Comparison of ENCODE assay signal across 19 mouse cellular contexts in genomic region chr13:38638694-38639093, GRCm38 (mm10). TPM values are rescaled to one million over a fixed set of nuclear protein-coding genes. Genes with fewer than 3 reads are reported as not detected.
A peak's percentile ranks its signal among the peaks of the same experiment; 100 is the strongest.
DNase-seq lines count a peak whose midpoint lies in the region; ATAC-seq and TF ChIP-seq lines count a peak whose summit lies in the region.
"Had no signal": no experiment of that assay in that cellular context is flagged by ENCODE, and none has a peak within 500 bp of the region (broad histone marks: within the 10 kb centered on the region; RNA-seq: fewer than 3 reads in every experiment).

No protein-coding gene starts in this region.

- H3K79me2 ChIP-seq in MEL (ENCODE audit: control insufficient read depth, insufficient read depth, low read length, poor library complexity) (no peaks in the 10 kb centered on the region; the same call in 1 of the 2 replicates), myocyte (ENCODE audit: control insufficient read depth, insufficient read depth) (no peaks in the 10 kb centered on the region)

- TF ChIP-seq POLR2A in MEL (IDR thresholded peaks at IDR 0.05; ENCODE audit: control insufficient read depth in 1 of 2, insufficient read depth in 1 of 2, low read depth in 1 of 2, low read length in 2 of 2, poor library complexity in 1 of 2): no peak
- TF ChIP-seq POLR2A in myocyte (IDR thresholded peaks at IDR 0.05; ENCODE audit: insufficient read length, low read depth): no peak

- TF ChIP-seq EP300 in MEL (IDR thresholded peaks at IDR 0.05; ENCODE audit: low read depth in 1 of 2, low read length in 2 of 2): no peak

- H3K9me3 ChIP-seq in megakaryocyte, embryonic 14.5 days: no peaks in the 10 kb centered on the region
- no peaks in the 10 kb centered on the region for H3K9me3 ChIP-seq in MEL (replicated peaks; ENCODE audit: insufficient read depth, low read length)

- no peak overlapping the region for H3ac ChIP-seq in myocyte (ENCODE audit: control insufficient read depth, insufficient read length)

- H3K27ac ChIP-seq in MEL (ENCODE audit: control insufficient read depth, low read depth, low read length): no peak overlapping the region

- no peaks in the 10 kb centered on the region for H3K27me3 ChIP-seq in megakaryocyte, embryonic 14.5 days (replicated peaks)
- H3K27me3 ChIP-seq in MEL (ENCODE audit: control insufficient read depth in 1 of 2, insufficient read depth in 2 of 2, low read length in 2 of 2): no peaks in the 10 kb centered on the region
- no peaks in the 10 kb centered on the region for H3K27me3 ChIP-seq in myocyte (ENCODE audit: control insufficient read depth, insufficient read depth, insufficient read length)
- H3K27me3 ChIP-seq: CH12.LX, Patski had no signal

- ATAC-seq in megakaryocyte, adult 5-6 weeks (ENCODE audit: poor library complexity, severe bottlenecking): no peak
- ATAC-seq: activated CD4-positive, CD25-positive, alpha-beta regulatory T cell, adult 4 months; CD4-positive, CD25-positive, alpha-beta regulatory T cell, adult 4 months; Patski had no signal

- DNase-seq in MEL (ENCODE audit: low read depth, low spot score): no peak
- no peak for DNase-seq in retina, postnatal 1 day
- no peak for DNase-seq in frontal cortex, adult 2 months (ENCODE audit: extremely low spot score in 1 of 2, low spot score in 1 of 2)
- DNase-seq: adrenal gland, adult 2 months; adrenal gland, adult 8-10 months; adrenal gland, postnatal 10 days; adrenal gland, postnatal 14 days; adrenal gland, postnatal 25 days; adrenal gland, postnatal 36 days; B cell, adult 2 months; cerebellum, adult 11 months; cerebellum, adult 11-12 months had no signal

- TF ChIP-seq CTCF in MEL (IDR thresholded peaks at IDR 0.05 in 2 of 3, conservative IDR thresholded peaks at IDR 0.05 in 1 of 3; ENCODE audit: control insufficient read depth in 1 of 3, insufficient read depth in 1 of 3, low read depth in 2 of 3, low read length in 3 of 3, poor library complexity in 1 of 3, severe bottlenecking in 1 of 3): no peak

- no peak overlapping the region for H3K9ac ChIP-seq in MEL (ENCODE audit: control insufficient read depth, low read depth, low read length, poor library complexity, severe bottlenecking)

- TF ChIP-seq RAD21 in MEL (IDR thresholded peaks at IDR 0.05; ENCODE audit: low read depth, low read length): no peak

- peaks cover 9% of the 10 kb centered on the region for H3K36me3 ChIP-seq in megakaryocyte, embryonic 14.5 days (replicated peaks; ENCODE audit: low read length)
- H3K36me3 ChIP-seq in MEL (ENCODE audit: control insufficient read depth in 1 of 2, insufficient read depth in 2 of 2, low read length in 2 of 2) (peaks cover 0 to 5% of the 10 kb centered on the region in 2 experiments), myocyte (ENCODE audit: control insufficient read depth, insufficient read depth) (peaks cover 9% of the 10 kb centered on the region)

- no peak overlapping the region for H3K4me2 ChIP-seq in myocyte (ENCODE audit: low read depth)

- peak overlapping the region; percentile 12 for H3K4me3 ChIP-seq in megakaryocyte, embryonic 14.5 days (replicated peaks)
- H3K4me3 ChIP-seq in MEL (ENCODE audit: control insufficient read depth in 1 of 2, insufficient read depth in 1 of 2, low read depth in 2 of 2, low read length in 2 of 2) (no peak overlapping the region), myocyte (no peak overlapping the region)

- peaks cover 14% of the 10 kb centered on the region for H3K4me1 ChIP-seq in megakaryocyte, embryonic 14.5 days
- H3K4me1 ChIP-seq in MEL (ENCODE audit: control insufficient read depth in 1 of 2, insufficient read depth in 2 of 2, low read length in 2 of 2): peaks cover 2 to 4% of the 10 kb centered on the region in 2 experiments; a peak in 3 of 4 replicates

TF ChIP-seq in MEL, 35 proteins besides CTCF, POLR2A, EP300 and RAD21:
- no peak for TF ChIP-seq USF2 (IDR thresholded peaks at IDR 0.05; ENCODE audit: borderline replicate concordance in 1 of 2, insufficient read depth in 1 of 2, low read depth in 1 of 2, low read length in 2 of 2)
- TF ChIP-seq POLR2AphosphoS2 (IDR thresholded peaks at IDR 0.05; ENCODE audit: low read length): peak; percentile 51; the same call in 1 of the 2 replicates
TF ChIP-seq in MEL: peak in this region for 1.

TF ChIP-seq in myocyte, 11 proteins besides CTCF, POLR2A, EP300 and RAD21:
- peak; percentile 54 for TF ChIP-seq POLR2AphosphoS2 (IDR thresholded peaks at IDR 0.05; ENCODE audit: insufficient read length, low read depth)
- no peak for TF ChIP-seq CEBPB (IDR thresholded peaks at IDR 0.05; ENCODE audit: insufficient read depth, poor library complexity, severe bottlenecking)

RNA-seq across cellular contexts. Expression of gene Bloc1s5, which starts 3.8 kb away (rescaled TPM):
- polyA plus RNA-seq in megakaryocyte, embryonic 14.5 days (2012; ENCODE audit: insufficient read depth, low replicate concordance): 6.2 TPM in 1 of 2 replicates, not detected in the other
- total RNA-seq in megakaryocyte, adult 5-6 weeks (2015): 1.6 and 2.1 TPM in 2 replicates
- 3.6 and 5.9 TPM in 2 replicates for total RNA-seq in megakaryocyte, adult 5-6 weeks (2017)
- 9.9 and 12.3 TPM in 2 replicates for total RNA-seq in MEL (2012; rRNA removed)
- polyA plus RNA-seq in MEL (2012; ENCODE audit: insufficient read depth in 1 of 2, insufficient read length in 2 of 2, low read depth in 1 of 2, low replicate concordance in 2 of 2, missing spikeins in 1 of 2): 10 to 100 TPM in 1 of 2 experiments, not detected in 1; 16.2 TPM
- 8.7 TPM for polyA plus RNA-seq in myocyte (2012; fragmentation: generic; extraction: Trizol)
- polyA plus RNA-seq in frontal cortex, adult 2 months (2012; rRNA removed): 8.4 and 9.0 TPM in 2 replicates

RNA-seq across cellular contexts. Expression of gene Eef1e1, which starts 20.2 kb away (rescaled TPM):
- polyA plus RNA-seq in megakaryocyte, embryonic 14.5 days (2012; ENCODE audit: insufficient read depth, low replicate concordance): 20.7 TPM in 1 of 2 replicates, not detected in the other
- total RNA-seq in megakaryocyte, adult 5-6 weeks (2015): 14.8 and 19.2 TPM in 2 replicates
- 14.1 and 16.2 TPM in 2 replicates for total RNA-seq in megakaryocyte, adult 5-6 weeks (2017)
- total RNA-seq in MEL (2012; rRNA removed): 187 and 218 TPM in 2 replicates
- polyA plus RNA-seq in MEL (2012; ENCODE audit: insufficient read depth in 1 of 2, insufficient read length in 2 of 2, low read depth in 1 of 2, low replicate concordance in 2 of 2, missing spikeins in 1 of 2) (100 to 1,000 TPM in 1 of 2 experiments, not detected in 1; 194 TPM), myocyte (2012; fragmentation: generic; extraction: Trizol) (44.7 TPM)
- polyA plus RNA-seq in frontal cortex, adult 2 months (2012; rRNA removed): 17.7 and 21.3 TPM in 2 replicates
